Mouse (Mus musculus) stomach, embryonic 15.5 days (tissue): Measurements from ENCODE around the gene Trpm3. TPM values are rescaled to one million over a fixed set of nuclear protein-coding genes. Genes with fewer than 3 reads are reported as not detected.

Source experiments
- ATAC-seq: fragments of 200-750 bp; cut with Nextera tagmentation; 2 replicates; pipeline ENCODE4 v1.8.0; 2017; ENCODE audit warnings: low read depth, moderate number of reproducible peaks, moderate TSS enrichment; ENCODE audit not compliant: insufficient read depth, low FRiP score
- H3K27ac ChIP-seq: fragments of 300-500 bp; sonication (generic); 2 replicates; pipeline ENCODE4 v1.5.1; 2015; ENCODE audit warnings: mild to moderate bottlenecking, inconsistent platforms
- H3K27me3 ChIP-seq: fragments of 300-500 bp; sonication (generic); replicated peaks from 2 replicates; pipeline ENCODE4 v1.6.1; 2015; ENCODE audit warnings: inconsistent platforms
- H3K36me3 ChIP-seq: fragments of 300-500 bp; sonication (generic); 2 replicates; pipeline ENCODE4 v1.6.1; 2015; ENCODE audit warnings: inconsistent platforms
- H3K4me1 ChIP-seq: fragments of 300-500 bp; sonication (generic); 2 replicates; pipeline ENCODE4 v1.6.1; 2015; ENCODE audit warnings: inconsistent platforms
- H3K4me2 ChIP-seq: fragments of 300-500 bp; sonication (generic); 2 replicates; pipeline ENCODE4 v1.6.1; 2015; ENCODE audit warnings: mild to moderate bottlenecking, inconsistent platforms
- H3K4me3 ChIP-seq: fragments of 300-500 bp; sonication (generic); replicated peaks from 2 replicates; pipeline ENCODE4 v1.5.1; 2015; ENCODE audit warnings: inconsistent platforms
- H3K9ac ChIP-seq: fragments of 300-500 bp; sonication (generic); 2 replicates; pipeline ENCODE4 v1.6.1; 2015; ENCODE audit warnings: inconsistent platforms
- H3K9me3 ChIP-seq: fragments of 300-500 bp; sonication (generic); 2 replicates; pipeline ENCODE4 v1.6.1; 2016; ENCODE audit warnings: inconsistent platforms
- WGBS: fragments of 180-500 bp; shearing (Covaris S2); methylation state at CpG from one replicate; pipeline ENCODE4 v1.1.7; 2015; 5-methylcytosine and 5-hydroxymethylcytosine counted together
- polyA plus RNA-seq: library from polyadenylated mRNA; unstranded; fragments of >200 nt; fragmentation: Nextera tagmentation; extraction: Ambion mirVana; gene quantifications from 2 replicates; pipeline ENCODE4 v1.2.1, GENCODE M21; 2015

The Trpm3 gene
- polyA plus RNA-seq, 1 experiment from 2014 or later, result 0.58 TPM

DNA sequence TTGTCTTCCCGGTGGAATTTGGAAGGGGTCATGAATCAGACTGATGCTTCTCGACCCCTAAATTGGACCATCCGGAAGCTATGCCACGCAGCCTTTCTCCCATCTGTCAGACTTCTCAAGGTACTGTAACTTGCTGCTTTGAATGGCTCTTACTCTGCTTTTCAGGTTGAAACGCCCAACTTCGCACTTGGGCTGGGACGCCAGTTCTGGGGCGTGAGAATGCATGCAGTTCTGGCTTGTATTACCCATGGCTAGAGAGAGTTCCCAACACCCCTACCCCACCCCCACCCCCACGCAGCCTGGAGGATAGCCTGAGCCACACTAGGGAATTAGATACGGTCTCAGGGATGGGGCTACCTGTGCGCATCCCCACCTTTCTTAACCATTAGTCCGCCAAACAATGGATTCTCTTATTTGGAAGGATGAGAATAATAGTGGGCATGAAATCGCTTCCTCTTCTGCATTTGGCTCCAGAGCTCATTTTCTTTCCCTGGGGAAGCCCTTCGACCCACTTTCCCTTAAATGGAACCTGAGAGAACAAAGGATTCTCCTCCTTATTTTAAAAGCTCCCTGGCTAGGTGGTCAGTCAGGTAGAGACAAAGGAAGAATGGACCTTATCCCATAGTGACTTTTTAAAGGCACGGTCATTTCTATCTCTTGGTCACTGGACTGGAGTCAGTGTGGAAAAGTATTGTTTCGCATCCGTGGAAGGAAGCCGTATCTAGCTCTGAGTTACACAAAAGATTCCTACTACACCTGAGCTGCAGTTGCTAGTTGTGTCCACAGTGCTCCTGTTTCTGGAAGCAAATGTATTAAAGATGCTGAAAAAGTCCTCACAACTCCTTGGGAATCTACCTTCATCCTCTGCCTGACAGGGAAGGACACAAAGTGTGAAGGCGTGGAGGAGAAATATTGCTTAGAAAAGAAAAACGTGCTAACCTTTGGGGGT is 309.8 kb downstream of the Trpm3 start:
- Histone ChIP-seq H3K9ac (no peak overlapping the region), H3K4me2 (peak overlapping the region; percentile 53), H3K4me1 (no peaks in the 10 kb centered on the region), H3K27me3 (no peaks in the 10 kb centered on the region), H3K27ac (no peak overlapping the region), H3K4me3 (peak overlapping the region; percentile 26), H3K36me3 (no peaks in the 10 kb centered on the region), H3K9me3 (no peaks in the 10 kb centered on the region)
- ATAC-seq, result no peak
- 32% methylated on average over 20 of the region's 20 CpGs for WGBS

- no peaks in the 10 kb centered on the region for H3K36me3 ChIP-seq
- no peak for ATAC-seq
- no peaks in the 10 kb centered on the region for H3K27me3 ChIP-seq
- WGBS, result 74% methylated on average over 5 of the region's 5 CpGs
- H3K9ac ChIP-seq, result no peak overlapping the region
- no peaks in the 10 kb centered on the region for H3K4me1 ChIP-seq
- no peak overlapping the region for H3K4me2 ChIP-seq
- H3K4me3 ChIP-seq, result no peak overlapping the region
- no peaks in the 10 kb centered on the region for H3K9me3 ChIP-seq
- H3K27ac ChIP-seq, result no peak overlapping the region
Observed at GRCm38 (mm10) chr19:22451290-22451689, 312.4 kb downstream of the Trpm3 start.

GRCm38 (mm10) chr19:22456935-22457334 is 318.1 kb downstream of the Trpm3 start:
- Histone ChIP-seq H3K4me1 (no peaks in the 10 kb centered on the region), H3K27ac (no peak overlapping the region), H3K9ac (no peak overlapping the region), H3K4me2 (no peak overlapping the region), H3K4me3 (no peak overlapping the region), H3K27me3 (no peaks in the 10 kb centered on the region), H3K36me3 (no peaks in the 10 kb centered on the region), H3K9me3 (no peaks in the 10 kb centered on the region)
- ATAC-seq, result no peak
- WGBS, result 83% methylated on average over 2 of the region's 2 CpGs

DNA sequence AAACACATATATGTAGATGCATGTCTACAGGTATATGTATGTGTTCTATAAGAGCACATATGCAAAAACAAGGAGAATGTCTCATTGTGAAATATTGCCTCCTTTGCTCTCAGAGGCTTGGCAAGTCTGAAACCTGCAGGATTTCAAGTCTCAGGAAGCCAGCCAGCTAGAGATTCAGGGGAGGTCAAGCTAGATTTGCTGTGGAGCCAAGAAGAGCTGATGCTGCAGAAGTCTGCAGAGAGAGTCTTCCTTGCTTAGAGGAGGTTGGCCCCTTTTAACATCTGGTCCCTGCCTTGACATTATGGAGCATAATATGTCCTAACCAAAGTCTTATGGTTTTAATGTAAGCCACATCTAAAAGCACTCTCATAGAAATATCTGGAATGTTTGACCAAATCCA is 323.2 kb downstream of the Trpm3 start:
- H3K27me3 ChIP-seq, result no peaks in the 10 kb centered on the region
- no peak overlapping the region for H3K27ac ChIP-seq
- H3K4me2 ChIP-seq, result no peak overlapping the region
- H3K36me3 ChIP-seq, result no peaks in the 10 kb centered on the region
- no peak overlapping the region for H3K9ac ChIP-seq
- no peak for ATAC-seq
- no peaks in the 10 kb centered on the region for H3K9me3 ChIP-seq
- H3K4me1 ChIP-seq, result no peaks in the 10 kb centered on the region
- H3K4me3 ChIP-seq, result no peak overlapping the region

DNA sequence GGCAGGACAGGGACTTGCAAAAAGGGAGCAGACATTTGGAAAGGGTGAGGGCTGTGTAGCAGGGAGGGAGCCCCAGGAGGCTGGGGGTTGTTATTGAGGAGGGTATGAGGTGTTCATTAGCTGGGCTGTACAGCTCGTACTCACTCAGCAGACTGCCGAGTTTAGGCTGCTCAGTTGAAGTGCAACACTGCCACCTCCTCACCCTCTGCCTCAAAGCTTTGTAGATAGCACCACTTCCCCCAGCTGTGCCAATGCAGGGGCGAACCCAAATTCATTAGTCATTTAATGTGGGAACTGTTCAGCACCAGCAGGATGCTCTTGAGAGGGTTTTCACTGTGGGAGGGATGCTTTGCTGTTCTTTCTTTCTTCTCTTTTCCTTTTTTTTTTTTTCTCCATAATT is 324.7 kb downstream of the Trpm3 start:
- Histone ChIP-seq H3K4me1 (no peaks in the 10 kb centered on the region), H3K9me3 (no peaks in the 10 kb centered on the region), H3K27ac (no peak overlapping the region), H3K9ac (no peak overlapping the region), H3K4me3 (no peak overlapping the region), H3K4me2 (no peak overlapping the region), H3K36me3 (no peaks in the 10 kb centered on the region), H3K27me3 (no peaks in the 10 kb centered on the region)
- ATAC-seq, result no peak
- 39% methylated on average over 3 of the region's 3 CpGs for WGBS

DNA sequence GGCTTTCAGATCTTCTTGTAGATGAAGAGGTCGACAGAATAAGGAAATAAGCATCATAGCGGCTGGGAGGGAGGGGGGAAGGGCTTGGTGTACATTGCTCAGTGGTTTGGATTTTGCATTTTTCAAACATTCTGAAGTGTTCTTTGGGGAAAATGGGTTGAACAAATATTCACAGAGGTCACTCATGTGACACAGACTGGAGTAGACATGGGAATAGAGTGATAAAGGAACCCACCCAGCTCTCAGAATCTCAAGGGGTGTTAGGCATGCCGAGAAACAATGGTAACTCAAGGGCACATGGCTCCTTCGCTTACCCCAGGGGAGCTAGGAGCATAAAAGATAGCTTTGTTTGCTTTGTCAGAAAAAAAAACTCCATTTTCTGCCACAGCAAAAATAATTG is 330.8 kb downstream of the Trpm3 start:
- no peak for ATAC-seq
- no peak overlapping the region for H3K9ac ChIP-seq
- 67% methylated on average over 4 of the region's 4 CpGs for WGBS
- H3K4me3 ChIP-seq, result no peak overlapping the region
- H3K4me2 ChIP-seq, result no peak overlapping the region
- no peaks in the 10 kb centered on the region for H3K27me3 ChIP-seq
- H3K9me3 ChIP-seq, result no peaks in the 10 kb centered on the region
- no peak overlapping the region for H3K27ac ChIP-seq
- H3K4me1 ChIP-seq, result no peaks in the 10 kb centered on the region
- H3K36me3 ChIP-seq, result no peaks in the 10 kb centered on the region

GRCm38 (mm10) chr19:22473030-22473712 is 334.3 kb downstream of the Trpm3 start:
- H3K4me2 ChIP-seq, result no peak overlapping the region
- no peak overlapping the region for H3K4me3 ChIP-seq
- H3K4me1 ChIP-seq, result no peaks in the 10 kb centered on the region
- H3K27me3 ChIP-seq, result no peaks in the 10 kb centered on the region
- no peak overlapping the region for H3K27ac ChIP-seq
- no peak for ATAC-seq
- H3K9ac ChIP-seq, result no peak overlapping the region
- WGBS, result 47% methylated on average over 4 of the region's 4 CpGs
- H3K9me3 ChIP-seq, result no peaks in the 10 kb centered on the region
- no peaks in the 10 kb centered on the region for H3K36me3 ChIP-seq

- Histone ChIP-seq H3K4me3 (no peak overlapping the region), H3K4me2 (no peak overlapping the region), H3K36me3 (no peaks in the 10 kb centered on the region), H3K9me3 (no peaks in the 10 kb centered on the region), H3K27ac (no peak overlapping the region), H3K4me1 (no peaks in the 10 kb centered on the region), H3K9ac (no peak overlapping the region), H3K27me3 (no peaks in the 10 kb centered on the region)
- no peak for ATAC-seq
- 87% methylated on average over 6 of the region's 6 CpGs for WGBS
Observed at GRCm38 (mm10) chr19:22478295-22478989, 339.6 kb downstream of the Trpm3 start.

GRCm38 (mm10) chr19:22503469-22503868 is 364.6 kb downstream of the Trpm3 start:
- no peak for ATAC-seq
- 88% methylated on average over 6 of the region's 6 CpGs for WGBS

GRCm38 (mm10) chr19:22518508-22518907 is 379.7 kb downstream of the Trpm3 start:
- no peak overlapping the region for H3K9ac ChIP-seq
- ATAC-seq, result no peak
- WGBS, result 74% methylated on average over 6 of the region's 6 CpGs

More at GRCm38 (mm10) chr19:22503469-22503868, 364.6 kb downstream of the Trpm3 start:
- Histone ChIP-seq H3K27ac (no peak overlapping the region), H3K4me2 (no peak overlapping the region), H3K9me3 (no peaks in the 10 kb centered on the region), H3K36me3 (no peaks in the 10 kb centered on the region), H3K4me1 (no peaks in the 10 kb centered on the region), H3K27me3 (no peaks in the 10 kb centered on the region), H3K4me3 (no peak overlapping the region), H3K9ac (no peak overlapping the region)

GRCm38 (mm10) chr19:22527944-22528343 is 389.1 kb downstream of the Trpm3 start:
- no peak for ATAC-seq
- H3K4me2 ChIP-seq, result no peak overlapping the region
- no peaks in the 10 kb centered on the region for H3K4me1 ChIP-seq
- no peak overlapping the region for H3K27ac ChIP-seq
- H3K36me3 ChIP-seq, result no peaks in the 10 kb centered on the region
- no peaks in the 10 kb centered on the region for H3K27me3 ChIP-seq
- H3K4me3 ChIP-seq, result no peak overlapping the region
- no peak overlapping the region for H3K9ac ChIP-seq
- no peaks in the 10 kb centered on the region for H3K9me3 ChIP-seq

More at GRCm38 (mm10) chr19:22518508-22518907, 379.7 kb downstream of the Trpm3 start:
- H3K4me1 ChIP-seq, result no peaks in the 10 kb centered on the region
- H3K27ac ChIP-seq, result no peak overlapping the region
- H3K4me3 ChIP-seq, result no peak overlapping the region
- H3K27me3 ChIP-seq, result no peaks in the 10 kb centered on the region
- no peaks in the 10 kb centered on the region for H3K36me3 ChIP-seq
- H3K9me3 ChIP-seq, result no peaks in the 10 kb centered on the region
- no peak overlapping the region for H3K4me2 ChIP-seq
